Mouse (Mus musculus): ENCODE measurements around the gene Notum. TPM values are rescaled to one million over a fixed set of nuclear protein-coding genes. Genes with fewer than 3 reads are reported as not detected.

The Notum gene
- polyA plus RNA-seq, 1 experiment from 2014 or later: 3.3 TPM

- no peaks in the 10 kb centered on the region for H3K9me3 ChIP-seq (replicated peaks)
- peaks cover 28% of the 10 kb centered on the region for H3K4me1 ChIP-seq
- no peaks in the 10 kb centered on the region for H3K36me3 ChIP-seq
- 79% methylated on average over 35 of the region's 35 CpGs for WGBS
- H3K27me3 ChIP-seq (ENCODE audit: low read depth, poor library complexity, severe bottlenecking): peaks cover 33% of the 10 kb centered on the region
- H3K4me3 ChIP-seq: no peak overlapping the region
- no peak for DNase-seq (ENCODE audit: low spot score)
- H3K27ac ChIP-seq (replicated peaks): no peak overlapping the region
Observed at GRCm38 (mm10) chr11:120647047-120647830, 13.7 kb downstream of the Notum start.

- Histone ChIP-seq H3K9me3 (replicated peaks) (no peaks in the 10 kb centered on the region), H3K4me3 (peak within 1 kb of the TSS; percentile 68), H3K27ac (replicated peaks) (peak within 1 kb of the TSS; percentile 87), H3K4me1 (peaks cover 40% of the 10 kb centered on the region), H3K27me3 (ENCODE audit: low read depth, poor library complexity, severe bottlenecking) (peaks cover 45% of the 10 kb centered on the region), H3K36me3 (no peaks in the 10 kb centered on the region)
- under 1% methylated on average over 15 of the region's 15 CpGs for WGBS
- DNase-seq (ENCODE audit: low spot score): peak; percentile 95
Observed at GRCm38 (mm10) chr11:120643601-120643987, 17.4 kb downstream of the Notum start, which contains the start of gene Pycr1. Gene Pycr1 (minus strand): TSS chr11:120643769.

GRCm38 (mm10) chr11:120642939-120643600, 17.9 kb downstream of the Notum start:
- H3K36me3 ChIP-seq: no peaks in the 10 kb centered on the region
- WGBS: 5% methylated on average over 18 of the region's 18 CpGs
- DNase-seq (ENCODE audit: low spot score): no peak
- H3K27me3 ChIP-seq (ENCODE audit: low read depth, poor library complexity, severe bottlenecking): peaks cover 45% of the 10 kb centered on the region
- peaks cover 36% of the 10 kb centered on the region for H3K4me1 ChIP-seq
- H3K27ac ChIP-seq (replicated peaks): peak overlapping the region; percentile 87
- no peaks in the 10 kb centered on the region for H3K9me3 ChIP-seq (replicated peaks)
- peak overlapping the region; percentile 68 for H3K4me3 ChIP-seq

- peaks cover 35% of the 10 kb centered on the region for H3K27me3 ChIP-seq (ENCODE audit: low read depth, poor library complexity, severe bottlenecking)
- H3K4me3 ChIP-seq: no peak overlapping the region
- H3K4me1 ChIP-seq: peaks cover 30% of the 10 kb centered on the region
- no peaks in the 10 kb centered on the region for H3K36me3 ChIP-seq
- 89% methylated on average over 8 of the region's 8 CpGs for WGBS
- no peak overlapping the region for H3K27ac ChIP-seq (replicated peaks)
- DNase-seq (ENCODE audit: low spot score): no peak
- no peaks in the 10 kb centered on the region for H3K9me3 ChIP-seq (replicated peaks)
Observed at GRCm38 (mm10) chr11:120641869-120642268, 19.1 kb downstream of the Notum start.

- no peaks in the 10 kb centered on the region for H3K36me3 ChIP-seq
- H3K4me3 ChIP-seq: peak overlapping the region; percentile 7; the same call in 1 of the 2 replicates
- no peaks in the 10 kb centered on the region for H3K9me3 ChIP-seq (replicated peaks)
- 64% methylated on average over 9 of the region's 9 CpGs for WGBS
- no peak overlapping the region for H3K27ac ChIP-seq (replicated peaks)
- H3K4me1 ChIP-seq: peaks cover 30% of the 10 kb centered on the region
- no peak for DNase-seq (ENCODE audit: low spot score)
- H3K27me3 ChIP-seq (ENCODE audit: low read depth, poor library complexity, severe bottlenecking): peaks cover 31% of the 10 kb centered on the region
Observed at GRCm38 (mm10) chr11:120641255-120641654, 19.7 kb downstream of the Notum start.

- Histone ChIP-seq H3K9me3 (replicated peaks) (no peaks in the 10 kb centered on the region), H3K27ac (replicated peaks) (no peak overlapping the region)
Observed at GRCm38 (mm10) chr11:120634810-120635209, 26.2 kb downstream of the Notum start.

GRCm38 (mm10) chr11:120633520-120634343, 27.2 kb downstream of the Notum start, which contains the start of gene Mafg:
Gene Mafg (minus strand): TSS chr11:120633600.
- Histone ChIP-seq H3K9me3 (replicated peaks) (no peaks in the 10 kb centered on the region), H3K27ac (replicated peaks) (peak within 1 kb of the TSS; percentile 95), H3K4me3 (peak within 1 kb of the TSS; percentile 97), H3K36me3 (peaks cover 15% of the 10 kb centered on the region), H3K27me3 (ENCODE audit: low read depth, poor library complexity, severe bottlenecking) (no peaks in the 10 kb centered on the region), H3K4me1 (peaks cover 54% of the 10 kb centered on the region)
- WGBS: 12% methylated on average over 58 of the region's 58 CpGs
- peak; percentile 96 for DNase-seq (ENCODE audit: low spot score)

More at GRCm38 (mm10) chr11:120634810-120635209, 26.2 kb downstream of the Notum start:
- H3K4me3 ChIP-seq: no peak overlapping the region
- peaks cover 5% of the 10 kb centered on the region; the same call in 1 of the 2 replicates for H3K36me3 ChIP-seq
- no peaks in the 10 kb centered on the region for H3K27me3 ChIP-seq (ENCODE audit: low read depth, poor library complexity, severe bottlenecking)
- no peak for DNase-seq (ENCODE audit: low spot score)
- WGBS: 73% methylated on average over 5 of the region's 5 CpGs
- H3K4me1 ChIP-seq: peaks cover 44% of the 10 kb centered on the region

- under 1% methylated on average over 116 of the region's 116 CpGs for WGBS
- Histone ChIP-seq H3K4me3 (peak overlapping the region; percentile 97), H3K9me3 (replicated peaks) (no peaks in the 10 kb centered on the region)
Observed at GRCm38 (mm10) chr11:120632559-120633519, 28.1 kb downstream of the Notum start.

GRCm38 (mm10) chr11:120631726-120632448, 29.1 kb downstream of the Notum start:
- peaks cover 54% of the 10 kb centered on the region for H3K4me1 ChIP-seq

More at GRCm38 (mm10) chr11:120632559-120633519, 28.1 kb downstream of the Notum start:
- H3K27ac ChIP-seq (replicated peaks): peak overlapping the region; percentile 95
- peaks cover 21% of the 10 kb centered on the region for H3K36me3 ChIP-seq
- peaks cover 54% of the 10 kb centered on the region for H3K4me1 ChIP-seq
- peak; percentile 70 for DNase-seq (ENCODE audit: low spot score)
- H3K27me3 ChIP-seq (ENCODE audit: low read depth, poor library complexity, severe bottlenecking): no peaks in the 10 kb centered on the region

GRCm38 (mm10) chr11:120630881-120631725, 29.9 kb downstream of the Notum start:
- no peaks in the 10 kb centered on the region for H3K9me3 ChIP-seq (replicated peaks)
- peaks cover 36% of the 10 kb centered on the region for H3K36me3 ChIP-seq
- WGBS: 47% methylated on average over 7 of the region's 7 CpGs
- peak overlapping the region; percentile 97 for H3K4me3 ChIP-seq
- H3K27ac ChIP-seq (replicated peaks): peak overlapping the region; percentile 55; the same call in 1 of the 2 replicates
- no peak for DNase-seq (ENCODE audit: low spot score)
- H3K27me3 ChIP-seq (ENCODE audit: low read depth, poor library complexity, severe bottlenecking): no peaks in the 10 kb centered on the region
- H3K4me1 ChIP-seq: peaks cover 54% of the 10 kb centered on the region

More at GRCm38 (mm10) chr11:120631726-120632448, 29.1 kb downstream of the Notum start:
- Histone ChIP-seq H3K27ac (replicated peaks) (peak overlapping the region; percentile 95), H3K27me3 (ENCODE audit: low read depth, poor library complexity, severe bottlenecking) (no peaks in the 10 kb centered on the region), H3K9me3 (replicated peaks) (no peaks in the 10 kb centered on the region), H3K36me3 (peaks cover 31% of the 10 kb centered on the region), H3K4me3 (peak overlapping the region; percentile 97)
- WGBS: 72% methylated on average over 4 of the region's 4 CpGs
- DNase-seq (ENCODE audit: low spot score): no peak

Data from midbrain, embryonic 10.5 days (tissue).